Mouse (Mus musculus) liver, postnatal 0 days (tissue): ENCODE results near the gene Strada. TPM values are rescaled to one million over a fixed set of nuclear protein-coding genes. Genes with fewer than 3 reads are reported as not detected.
"Not testable (repeated sequence)": the region's sequence is repeated elsewhere in the genome, so short reads cannot be mapped to it uniquely, and the experiment has no call there.

Experiments used
- ATAC-seq: fragments of 200-750 bp; cut with Nextera tagmentation; 2 replicates; pipeline ENCODE4 v1.8.0; 2017; ENCODE audit warnings: mild to moderate bottlenecking, moderate library complexity
- DNase-seq: peaks from one replicate; pipeline ENCODE4 v3.0.0-alpha.2; 2016
- H3K27ac ChIP-seq: fragments of 300-500 bp; sonication (generic); 2 replicates; pipeline ENCODE4 v1.5.1; 2014; ENCODE audit warnings: antibody characterized with exemption, moderate library complexity, mild to moderate bottlenecking, low read depth
- H3K27me3 ChIP-seq: fragments of 300-500 bp; sonication (generic); 2 replicates; pipeline ENCODE4 v1.6.1; 2014; ENCODE audit warnings: low read length, control low read depth, mixed read lengths; ENCODE audit not compliant: insufficient read depth
- H3K36me3 ChIP-seq: fragments of 300-500 bp; sonication (generic); replicated peaks from 2 replicates; pipeline ENCODE4 v1.6.1; 2014; ENCODE audit warnings: mild to moderate bottlenecking, control low read depth, low read length, moderate library complexity, mixed read lengths; ENCODE audit not compliant: insufficient read depth
- H3K4me1 ChIP-seq: fragments of 300-500 bp; sonication (generic); 2 replicates; pipeline ENCODE4 v1.6.1; 2014; ENCODE audit warnings: antibody characterized with exemption, mild to moderate bottlenecking, control low read depth; ENCODE audit not compliant: insufficient read depth
- H3K4me2 ChIP-seq: fragments of 300-500 bp; sonication (generic); 2 replicates; pipeline ENCODE4 v1.6.1; 2014; ENCODE audit warnings: low read depth, mild to moderate bottlenecking, low read length, moderate library complexity, mixed read lengths
- H3K4me3 ChIP-seq: fragments of 300-500 bp; sonication (generic); 2 replicates; pipeline ENCODE4 v1.5.1; 2014; ENCODE audit warnings: low read depth, low read length
- H3K9ac ChIP-seq: fragments of 300-500 bp; sonication (generic); replicated peaks from 2 replicates; pipeline ENCODE4 v1.6.1; 2014; ENCODE audit warnings: mild to moderate bottlenecking, moderate library complexity
- H3K9me3 ChIP-seq: fragments of 300-500 bp; sonication (generic); 2 replicates; pipeline ENCODE4 v1.6.1; 2016; ENCODE audit warnings: mild to moderate bottlenecking, control low read depth, low read length, mixed read lengths
- CTCF ChIP-seq: sonication (generic); IDR thresholded peaks from 2 replicates; pipeline ENCODE4 v1.5.1; 2016; ENCODE audit warnings: antibody characterized with exemption, low read depth
- EP300 ChIP-seq: IDR thresholded peaks from 2 replicates; pipeline ENCODE4 v1.6.1; 2016; ENCODE audit warnings: antibody characterized with exemption, low read depth, mild to moderate bottlenecking
- WGBS: fragments of 180-500 bp; shearing (Covaris S2); extraction: QIAGEN DNeasy Blood & Tissue Kit; methylation state at CpG from one replicate; pipeline ENCODE4 v1.1.7; 2014; ENCODE audit not compliant: insufficient replicate concordance; 5-methylcytosine and 5-hydroxymethylcytosine counted together
- polyA plus RNA-seq: library from polyadenylated mRNA; unstranded; fragments of >200 nt; fragmentation: Nextera tagmentation; extraction: Ambion mirVana; gene quantifications from 2 replicates; pipeline ENCODE4 v1.2.1, GENCODE M21; 2015

Gene Strada
- polyA plus RNA-seq, 1 experiment from 2014 or later, result 4.9 TPM

DNA sequence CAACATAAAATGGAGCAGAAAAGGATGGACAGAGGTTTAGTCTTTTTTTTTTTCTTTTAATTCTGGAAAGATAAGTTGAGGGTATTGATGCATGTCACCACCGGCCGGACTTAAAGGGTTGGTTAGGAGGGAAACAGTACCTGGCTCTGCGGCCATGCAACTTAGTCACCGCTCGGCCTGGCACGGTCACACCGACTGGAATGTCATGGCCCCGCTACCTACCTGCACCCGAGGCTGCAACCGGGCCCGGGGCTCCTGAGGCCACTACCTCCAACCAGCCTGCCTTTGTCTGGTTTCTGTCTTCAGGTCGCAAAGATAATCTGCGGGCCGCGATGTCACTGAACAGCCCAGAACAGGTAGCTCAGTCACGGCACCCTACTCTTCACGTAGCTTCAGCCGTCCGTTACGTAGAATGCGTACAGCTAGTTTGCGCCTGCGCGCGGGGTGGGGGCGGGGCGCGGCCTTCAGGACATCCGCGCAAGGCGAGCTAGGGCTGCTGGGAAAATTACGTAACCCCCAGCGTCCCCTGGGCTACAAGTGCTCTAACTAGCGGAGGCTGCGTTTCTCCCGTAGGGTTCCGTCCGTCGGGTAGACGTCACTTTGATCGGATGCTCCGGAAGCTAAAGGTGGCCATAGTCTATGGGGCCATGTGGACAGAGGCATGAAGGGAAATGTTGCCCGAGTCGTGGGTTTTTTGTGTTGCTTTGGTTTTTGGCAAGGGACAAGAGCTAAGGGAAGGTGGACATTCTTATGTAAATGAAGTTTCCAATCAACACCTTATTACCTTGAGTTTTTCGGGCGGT is 14.2 kb upstream of the Strada start, which contains the start of gene Ccdc47:
Ccdc47 (minus strand) TSS at position 418 of the 803 bp plus-strand sequence.
- Histone ChIP-seq H3K4me1 (peaks cover 25% of the 10 kb centered on the region), H3K9me3 (no peaks in the 10 kb centered on the region), H3K36me3 (peaks cover 10% of the 10 kb centered on the region), H3K27ac (peak within 1 kb of the TSS; percentile 96), H3K27me3 (no peaks in the 10 kb centered on the region), H3K4me2 (peak within 1 kb of the TSS; percentile 78), H3K4me3 (peak within 1 kb of the TSS; percentile 94), H3K9ac (peak within 1 kb of the TSS; percentile 96)
- TF ChIP-seq CTCF (no peak), EP300 (peak; percentile 56)
- ATAC-seq, result peak; percentile 92
- DNase-seq, result peak; percentile 97
- under 1% methylated on average over 46 of the region's 46 CpGs for WGBS

DNA sequence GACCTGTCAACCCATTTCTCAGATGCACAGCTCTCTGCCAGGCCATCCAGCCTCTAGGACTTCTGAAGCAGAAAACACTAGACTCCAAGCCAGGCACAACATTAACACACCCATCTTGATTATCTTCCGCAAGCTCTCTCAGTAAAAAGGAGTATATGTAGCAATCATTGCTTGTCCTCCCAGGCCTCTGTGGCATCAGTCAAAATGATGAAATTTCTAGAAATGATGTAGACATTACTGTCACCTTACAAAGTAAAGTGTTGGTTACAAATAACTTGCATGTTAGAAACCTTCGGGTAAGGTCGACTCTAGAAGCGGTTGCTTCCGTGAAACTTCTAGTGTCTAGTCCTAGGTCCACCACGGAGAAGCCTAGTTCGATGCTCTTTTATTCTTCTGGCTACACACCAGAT is 13.5 kb upstream of the Strada start:
- Histone ChIP-seq H3K9me3 (no peaks in the 10 kb centered on the region), H3K4me1 (peaks cover 25% of the 10 kb centered on the region), H3K27ac (peak overlapping the region; percentile 96), H3K4me3 (peak overlapping the region; percentile 94), H3K27me3 (no peaks in the 10 kb centered on the region), H3K4me2 (peak overlapping the region; percentile 70), H3K9ac (peak overlapping the region; percentile 96), H3K36me3 (peaks cover 15% of the 10 kb centered on the region)
- WGBS, result 14% methylated on average over 7 of the region's 7 CpGs
- TF ChIP-seq CTCF (no peak), EP300 (no peak)
- ATAC-seq (no peak), DNase-seq (no peak)

DNA sequence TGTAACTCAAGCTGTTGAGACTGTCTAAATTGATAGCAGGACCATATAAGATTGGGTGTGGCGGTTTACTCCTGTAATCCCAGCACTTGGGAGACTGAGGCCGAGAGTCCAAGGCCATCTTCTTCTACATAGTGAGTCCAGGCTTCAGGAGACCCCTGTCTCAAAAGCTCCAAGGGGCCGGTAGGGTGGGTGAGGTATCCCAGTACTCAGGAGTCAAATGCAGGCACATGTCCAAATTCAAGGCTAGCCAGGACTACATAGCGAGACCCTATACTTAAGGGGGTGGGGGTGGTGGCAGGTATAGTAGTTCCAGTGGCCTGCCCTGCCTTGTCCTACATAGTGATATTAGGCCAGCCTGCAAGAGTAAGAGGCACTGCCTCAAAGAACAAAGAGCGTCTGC is 12.9 kb upstream of the Strada start:
- Histone ChIP-seq H3K27me3 (no peaks in the 10 kb centered on the region), H3K4me1 (peaks cover 25% of the 10 kb centered on the region), H3K27ac (peak overlapping the region; percentile 96), H3K4me3 (peak overlapping the region; percentile 94), H3K9ac (peak overlapping the region; percentile 96), H3K36me3 (peaks cover 21% of the 10 kb centered on the region), H3K9me3 (no peaks in the 10 kb centered on the region), H3K4me2 (peak overlapping the region; percentile 70)
- ATAC-seq, result no peak
- WGBS, result 80% methylated on average over 5 of the region's 5 CpGs
- no peak for TF ChIP-seq CTCF
- no peak for TF ChIP-seq EP300
- no peak for DNase-seq

DNA sequence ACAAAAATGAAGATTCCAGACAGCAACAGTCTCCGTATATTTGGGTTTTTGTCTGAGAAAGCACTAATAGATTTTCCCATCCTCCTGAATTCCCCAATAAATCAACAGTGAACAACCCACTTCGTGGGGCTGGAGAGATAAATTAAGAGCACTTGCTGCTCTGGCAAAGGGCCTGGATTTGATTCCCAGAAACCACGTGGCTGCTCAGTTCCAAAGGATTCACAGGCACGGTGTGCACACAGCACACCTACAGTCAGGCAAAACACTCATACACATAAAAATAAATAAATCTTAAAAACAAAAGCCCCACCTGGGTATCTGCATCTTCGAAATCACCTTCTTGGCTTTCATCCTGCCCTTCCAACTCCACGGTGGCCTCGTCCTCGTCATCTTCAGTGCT is 10.8 kb upstream of the Strada start:
- H3K4me3 ChIP-seq, result no peak overlapping the region
- no peaks in the 10 kb centered on the region for H3K27me3 ChIP-seq
- 82% methylated on average over 8 of the region's 8 CpGs for WGBS
- no peak overlapping the region for H3K27ac ChIP-seq
- TF ChIP-seq CTCF (no peak), EP300 (no peak)
- no peak for ATAC-seq
- no peak for DNase-seq
- H3K4me1 ChIP-seq, result peaks cover 11% of the 10 kb centered on the region
- no peak overlapping the region for H3K9ac ChIP-seq
- H3K36me3 ChIP-seq, result peaks cover 40% of the 10 kb centered on the region
- H3K9me3 ChIP-seq, result no peaks in the 10 kb centered on the region
- no peak overlapping the region for H3K4me2 ChIP-seq

- Histone ChIP-seq H3K9ac (no peak overlapping the region; the same call in 1 of the 2 replicates), H3K4me2 (0 out of 2 replicates have a peak overlapping the region, but pooled peaks have one; percentile 15), H3K4me3 (no peak overlapping the region), H3K9me3 (no peaks in the 10 kb centered on the region), H3K27ac (peak overlapping the region; percentile 4; the same call in 1 of the 2 replicates), H3K36me3 (peaks cover 60% of the 10 kb centered on the region), H3K27me3 (no peaks in the 10 kb centered on the region), H3K4me1 (peaks cover 8% of the 10 kb centered on the region; the same call in 1 of the 2 replicates)
- DNase-seq, result no peak
- no peak for ATAC-seq
- TF ChIP-seq EP300 (peak; percentile 69; the same call in 1 of the 2 replicates), CTCF (no peak)
- 76% methylated on average over 19 of the region's 19 CpGs for WGBS
Measured at GRCm38 (mm10) chr11:106201337-106202122, 438 bp downstream of the Strada start.

- TF ChIP-seq CTCF, result no peak
- TF ChIP-seq EP300, result no peak
- H3K4me2 ChIP-seq, result no peak overlapping the region
- no peak overlapping the region for H3K27ac ChIP-seq
- no peaks in the 10 kb centered on the region for H3K27me3 ChIP-seq
- H3K9ac ChIP-seq, result no peak overlapping the region
- peaks cover 8% of the 10 kb centered on the region; the same call in 1 of the 2 replicates for H3K4me1 ChIP-seq
- peaks cover 52% of the 10 kb centered on the region for H3K36me3 ChIP-seq
- no peaks in the 10 kb centered on the region for H3K9me3 ChIP-seq
- ATAC-seq (no peak), DNase-seq (no peak)
- WGBS, result 49% methylated on average over 6 of the region's 6 CpGs
- H3K4me3 ChIP-seq, result no peak overlapping the region
Measured at GRCm38 (mm10) chr11:106200756-106201155, 1.2 kb downstream of the Strada start.

- H3K27ac ChIP-seq, ATAC-seq, H3K9me3 ChIP-seq, DNase-seq, H3K27me3 ChIP-seq, H3K4me3 ChIP-seq, H3K4me2 ChIP-seq, H3K9ac ChIP-seq: not testable (repeated sequence)
- Histone ChIP-seq H3K36me3 (peaks cover 45% of the 10 kb centered on the region), H3K4me1 (peaks cover 10% of the 10 kb centered on the region; the same call in 1 of the 2 replicates)
- 88% methylated on average over 7 of the region's 7 CpGs for WGBS
Measured at GRCm38 (mm10) chr11:106199997-106200396, 2.0 kb downstream of the Strada start.
